Mouse (Mus musculus) kidney, adult 11 months (tissue): Measurements from ENCODE around the gene Nmnat2.
"Not testable (repeated sequence)": the region's sequence is repeated elsewhere in the genome, so short reads cannot be mapped to it uniquely, and the experiment has no call there.

ENCODE experiments used
- DNase-seq: peaks from one replicate; pipeline ENCODE4 v3.0.0; 2022

Gene Nmnat2

GRCm38 (mm10) chr1:153059626-153060025, 104.8 kb downstream of the Nmnat2 start:
- DNase-seq = no peak

GRCm38 (mm10) chr1:153062547-153062946, 107.8 kb downstream of the Nmnat2 start:
- no peak for DNase-seq

GRCm38 (mm10) chr1:153064784-153065390, 110.1 kb downstream of the Nmnat2 start:
- no peak for DNase-seq

GRCm38 (mm10) chr1:153065473-153066386, 110.9 kb downstream of the Nmnat2 start:
- peak; percentile 57 for DNase-seq

- DNase-seq = no peak
These were observed 111.6 kb downstream of the Nmnat2 start for GRCm38 (mm10) chr1:153066387-153066781.

GRCm38 (mm10) chr1:153071563-153071962, 116.8 kb downstream of the Nmnat2 start:
- no peak for DNase-seq

- no peak for DNase-seq
These were observed 117.2 kb downstream of the Nmnat2 start for GRCm38 (mm10) chr1:153071995-153072394.

GRCm38 (mm10) chr1:153072711-153073110, 117.9 kb downstream of the Nmnat2 start:
- DNase-seq = no peak

GRCm38 (mm10) chr1:153073441-153073840, 118.6 kb downstream of the Nmnat2 start:
- no peak for DNase-seq

- no peak for DNase-seq
These were observed 120.4 kb downstream of the Nmnat2 start for GRCm38 (mm10) chr1:153075087-153075736.

GRCm38 (mm10) chr1:153075955-153076354, 121.2 kb downstream of the Nmnat2 start:
- no peak for DNase-seq

- not testable (repeated sequence) for DNase-seq
These were observed 128.4 kb downstream of the Nmnat2 start for GRCm38 (mm10) chr1:153083233-153083632.

GRCm38 (mm10) chr1:153084191-153084590, 129.4 kb downstream of the Nmnat2 start:
- DNase-seq = no peak

GRCm38 (mm10) chr1:153085198-153085597, 130.4 kb downstream of the Nmnat2 start:
- DNase-seq = no peak

- no peak for DNase-seq
These were observed 133.0 kb downstream of the Nmnat2 start for GRCm38 (mm10) chr1:153087771-153088170.

- DNase-seq = no peak
These were observed 135.3 kb downstream of the Nmnat2 start for GRCm38 (mm10) chr1:153090081-153090480.

GRCm38 (mm10) chr1:153090807-153091206, 136.0 kb downstream of the Nmnat2 start:
- DNase-seq = no peak

- DNase-seq = peak; percentile 76
These were observed 136.8 kb downstream of the Nmnat2 start for GRCm38 (mm10) chr1:153091438-153092236.

- no peak for DNase-seq
These were observed 137.6 kb downstream of the Nmnat2 start for GRCm38 (mm10) chr1:153092237-153092975.

GRCm38 (mm10) chr1:153093172-153093571, 138.4 kb downstream of the Nmnat2 start:
- no peak for DNase-seq

GRCm38 (mm10) chr1:153093581-153093980, 138.8 kb downstream of the Nmnat2 start:
- no peak for DNase-seq
